Mouse (Mus musculus) embryo, embryonic 9.5 days (tissue): ENCODE measurements around the gene Zbtb32.

Experiments used
- DNase-seq: peaks from one replicate; pipeline ENCODE4 v3.0.0-alpha.2; 2017; ENCODE audit errors: extremely low spot score

Zbtb32 gene

GRCm38 (mm10) chr7:30598786-30599185 is at the start of gene Zbtb32:
Gene Zbtb32, minus strand, starts transcription at chr7:30598909.
- DNase-seq: no peak

GRCm38 (mm10) chr7:30639083-30639482 is 40.4 kb upstream of the Zbtb32 start:
- no peak for DNase-seq

GRCm38 (mm10) chr7:30636395-30636794 is 37.7 kb upstream of the Zbtb32 start:
- no peak for DNase-seq

- no peak for DNase-seq
Observed at GRCm38 (mm10) chr7:30635752-30636151, 37.0 kb upstream of the Zbtb32 start, which contains the start of gene Etv2. Gene Etv2, minus strand, starts transcription at chr7:30635852.

GRCm38 (mm10) chr7:30634621-30635020 is 35.9 kb upstream of the Zbtb32 start:
- DNase-seq: peak; percentile 84

- DNase-seq: no peak
Observed at GRCm38 (mm10) chr7:30633762-30634412, 35.2 kb upstream of the Zbtb32 start.

GRCm38 (mm10) chr7:30629013-30629412 is 30.3 kb upstream of the Zbtb32 start:
- no peak for DNase-seq

GRCm38 (mm10) chr7:30626647-30627046 is 27.9 kb upstream of the Zbtb32 start:
- DNase-seq: no peak

GRCm38 (mm10) chr7:30625530-30626384 is 27.0 kb upstream of the Zbtb32 start, which contains the start of gene Cox6b1:
Gene Cox6b1, minus strand, starts transcription at chr7:30626151.
- DNase-seq: peak; percentile 88

GRCm38 (mm10) chr7:30619202-30619601 is 20.5 kb upstream of the Zbtb32 start:
- no peak for DNase-seq

- DNase-seq: no peak
Observed at GRCm38 (mm10) chr7:30618658-30619057, 19.9 kb upstream of the Zbtb32 start.

- no peak for DNase-seq
Observed at GRCm38 (mm10) chr7:30615049-30615760, 16.5 kb upstream of the Zbtb32 start.

- no peak for DNase-seq
Observed at GRCm38 (mm10) chr7:30614454-30614853, 15.7 kb upstream of the Zbtb32 start.

GRCm38 (mm10) chr7:30613529-30614112 is 14.9 kb upstream of the Zbtb32 start:
- peak; percentile 59 for DNase-seq

- DNase-seq: no peak
Observed at GRCm38 (mm10) chr7:30612654-30613402, 14.1 kb upstream of the Zbtb32 start, which contains the start of gene Upk1a. Gene Upk1a, minus strand, starts transcription at chr7:30612847.

GRCm38 (mm10) chr7:30610043-30610442 is 11.3 kb upstream of the Zbtb32 start:
- no peak for DNase-seq

- DNase-seq: no peak
Observed at GRCm38 (mm10) chr7:30608476-30608875, 9.8 kb upstream of the Zbtb32 start.

GRCm38 (mm10) chr7:30607706-30608309 is 9.1 kb upstream of the Zbtb32 start:
- DNase-seq: peak; percentile 61

GRCm38 (mm10) chr7:30604944-30605343 is 6.2 kb upstream of the Zbtb32 start:
- DNase-seq: no peak

GRCm38 (mm10) chr7:30604424-30604823 is 5.7 kb upstream of the Zbtb32 start:
- no peak for DNase-seq

- peak; percentile 40 for DNase-seq
Observed at GRCm38 (mm10) chr7:30602583-30602982, 3.9 kb upstream of the Zbtb32 start.
